Mouse (Mus musculus) intestine, embryonic 16.5 days (tissue): ENCODE data around the gene Klhl26. TPM values are rescaled to one million over a fixed set of nuclear protein-coding genes. Genes with fewer than 3 reads are reported as not detected.

Experiments used
- ATAC-seq: fragments of 200-750 bp; cut with Nextera tagmentation; 2 replicates; pipeline ENCODE4 v1.8.0; 2017; ENCODE audit warnings: moderate TSS enrichment, moderate library complexity
- H3K27ac ChIP-seq: fragments of 300-500 bp; sonication (generic); 2 replicates; pipeline ENCODE4 v1.5.1; 2014; ENCODE audit warnings: mild to moderate bottlenecking, low read length
- H3K27me3 ChIP-seq: fragments of 300-500 bp; sonication (generic); replicated peaks from 2 replicates; pipeline ENCODE4 v1.6.1; 2014; ENCODE audit warnings: low read length, control low read depth, mixed read lengths; ENCODE audit not compliant: control insufficient read depth, insufficient read depth
- H3K36me3 ChIP-seq: fragments of 300-500 bp; sonication (generic); 2 replicates; pipeline ENCODE4 v1.6.1; 2014; ENCODE audit warnings: low read length, control low read depth; ENCODE audit not compliant: control insufficient read depth, insufficient read depth
- H3K4me1 ChIP-seq: fragments of 300-500 bp; sonication (generic); 2 replicates; pipeline ENCODE4 v1.6.1; 2014; ENCODE audit warnings: low read length, control low read depth, mixed read lengths; ENCODE audit not compliant: control insufficient read depth, insufficient read depth
- H3K4me2 ChIP-seq: fragments of 300-500 bp; sonication (generic); 2 replicates; pipeline ENCODE4 v1.6.1; 2014; ENCODE audit warnings: low read depth, low read length, control low read depth
- H3K4me3 ChIP-seq: fragments of 300-500 bp; sonication (generic); 2 replicates; pipeline ENCODE4 v1.5.1; 2014; ENCODE audit warnings: mild to moderate bottlenecking, low read length
- H3K9ac ChIP-seq: fragments of 300-500 bp; sonication (generic); 2 replicates; pipeline ENCODE4 v1.6.1; 2014; ENCODE audit warnings: low read depth, low read length
- H3K9me3 ChIP-seq: fragments of 300-500 bp; sonication (generic); 2 replicates; pipeline ENCODE4 v1.6.1; 2016; ENCODE audit warnings: low read length, control low read depth; ENCODE audit not compliant: control insufficient read depth
- WGBS: fragments of 180-500 bp; shearing (Covaris S2); extraction: QIAGEN DNeasy Blood & Tissue Kit; methylation state at CpG from one replicate; pipeline ENCODE4 v1.1.7; 2014; 5-methylcytosine and 5-hydroxymethylcytosine counted together
- polyA plus RNA-seq: library from polyadenylated mRNA; unstranded; fragments of >200 nt; fragmentation: Nextera tagmentation; extraction: Ambion mirVana; gene quantifications from 2 replicates; pipeline ENCODE4 v1.2.1, GENCODE M21; 2015

Gene Klhl26
- polyA plus RNA-seq, 1 experiment from 2014 or later, result 21.5 TPM

GRCm38 (mm10) chr8:70466771-70467170, 10.0 kb downstream of the Klhl26 start:
- Histone ChIP-seq H3K9ac (no peak overlapping the region), H3K27me3 (no peaks in the 10 kb centered on the region), H3K4me1 (peaks cover 31% of the 10 kb centered on the region), H3K27ac (no peak overlapping the region), H3K4me3 (no peak overlapping the region), H3K9me3 (no peaks in the 10 kb centered on the region), H3K36me3 (peaks cover 4% of the 10 kb centered on the region), H3K4me2 (no peak overlapping the region)
- no peak for ATAC-seq
- WGBS, result 64% methylated on average over 11 of the region's 11 CpGs

DNA sequence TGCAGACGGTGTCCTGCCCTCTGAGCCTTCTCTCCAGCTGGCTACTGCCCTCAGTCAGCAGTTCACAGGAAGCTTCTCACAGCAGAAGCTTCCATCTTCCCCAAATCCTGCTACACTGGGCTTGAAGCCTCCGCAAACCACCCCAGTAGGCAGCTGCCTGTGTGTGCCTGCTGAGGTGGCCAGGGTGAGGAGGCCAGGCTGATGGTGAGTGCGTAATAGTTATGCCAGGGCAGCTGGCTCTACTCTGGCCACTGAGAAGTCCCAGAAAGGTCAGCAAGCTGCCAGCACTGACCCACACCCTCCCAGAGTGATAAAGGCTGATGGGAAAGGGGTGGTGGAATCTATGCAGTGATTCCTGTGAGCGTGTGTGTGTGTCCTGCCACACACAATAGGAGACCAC, 10.5 kb downstream of the Klhl26 start:
- H3K4me1 ChIP-seq, result peaks cover 31% of the 10 kb centered on the region
- H3K4me2 ChIP-seq, result no peak overlapping the region
- 87% methylated on average over 4 of the region's 4 CpGs for WGBS
- no peaks in the 10 kb centered on the region for H3K9me3 ChIP-seq
- no peak for ATAC-seq
- H3K36me3 ChIP-seq, result peaks cover 4% of the 10 kb centered on the region
- no peak overlapping the region for H3K9ac ChIP-seq
- H3K27me3 ChIP-seq, result no peaks in the 10 kb centered on the region
- H3K4me3 ChIP-seq, result no peak overlapping the region
- no peak overlapping the region for H3K27ac ChIP-seq

GRCm38 (mm10) chr8:70465701-70466100, 11.1 kb downstream of the Klhl26 start:
- no peak for ATAC-seq
- H3K9ac ChIP-seq, result no peak overlapping the region
- no peaks in the 10 kb centered on the region for H3K27me3 ChIP-seq
- H3K27ac ChIP-seq, result no peak overlapping the region
- peaks cover 31% of the 10 kb centered on the region for H3K4me1 ChIP-seq
- H3K9me3 ChIP-seq, result no peaks in the 10 kb centered on the region
- H3K4me2 ChIP-seq, result no peak overlapping the region
- WGBS, result 93% methylated on average over 4 of the region's 4 CpGs
- H3K36me3 ChIP-seq, result peaks cover 4% of the 10 kb centered on the region
- H3K4me3 ChIP-seq, result no peak overlapping the region

DNA sequence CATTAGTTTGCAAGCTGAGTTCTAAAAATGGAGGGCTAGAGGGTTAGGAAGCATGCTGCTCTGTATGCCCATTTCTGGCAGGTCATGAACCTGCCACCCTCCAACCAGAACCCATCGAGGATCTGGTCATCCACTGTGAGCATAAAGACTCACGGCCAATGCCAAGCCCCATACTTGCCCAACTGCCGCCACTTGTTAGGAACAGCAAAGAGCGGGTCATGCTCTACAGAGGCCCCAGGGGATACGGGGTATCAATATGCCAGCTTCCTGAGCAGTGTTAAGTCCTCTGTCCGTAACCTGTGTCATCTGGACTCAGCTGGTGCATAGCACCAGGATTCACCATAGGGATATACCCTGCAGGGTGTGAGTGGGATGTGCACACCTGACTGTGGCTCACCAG, 12.6 kb downstream of the Klhl26 start:
- Histone ChIP-seq H3K9me3 (no peaks in the 10 kb centered on the region), H3K4me3 (no peak overlapping the region), H3K9ac (no peak overlapping the region), H3K4me2 (no peak overlapping the region), H3K27me3 (no peaks in the 10 kb centered on the region), H3K36me3 (peaks cover 4% of the 10 kb centered on the region), H3K4me1 (peaks cover 20% of the 10 kb centered on the region), H3K27ac (no peak overlapping the region)
- 93% methylated on average over 6 of the region's 6 CpGs for WGBS
- ATAC-seq, result no peak

DNA sequence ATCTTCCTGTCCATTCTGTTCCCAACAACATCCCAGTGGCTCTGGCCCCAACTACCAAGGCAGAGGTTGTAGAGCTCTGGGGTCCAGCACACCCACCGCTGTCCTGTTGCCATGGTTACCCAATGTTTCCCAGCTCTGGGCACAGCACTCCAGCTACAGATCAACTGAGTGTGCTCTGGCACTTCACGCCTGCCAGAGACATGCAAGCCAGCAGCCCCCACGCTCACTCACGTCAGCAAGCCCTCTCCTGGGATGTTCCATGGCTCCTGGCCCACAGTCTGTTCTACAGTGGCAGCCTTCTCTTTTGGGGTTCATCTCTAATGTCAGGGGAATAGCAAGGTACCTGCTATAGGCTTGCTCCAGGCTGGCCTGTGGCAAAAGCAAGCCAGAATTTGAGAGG, 13.5 kb downstream of the Klhl26 start:
- no peak overlapping the region for H3K4me2 ChIP-seq
- no peak overlapping the region for H3K9ac ChIP-seq
- no peak overlapping the region for H3K4me3 ChIP-seq
- H3K27ac ChIP-seq, result no peak overlapping the region
- H3K27me3 ChIP-seq, result no peaks in the 10 kb centered on the region
- 84% methylated on average over 4 of the region's 4 CpGs for WGBS
- no peaks in the 10 kb centered on the region for H3K9me3 ChIP-seq
- H3K36me3 ChIP-seq, result peaks cover 4% of the 10 kb centered on the region
- H3K4me1 ChIP-seq, result peaks cover 20% of the 10 kb centered on the region
- no peak for ATAC-seq

- peaks cover 12% of the 10 kb centered on the region for H3K4me1 ChIP-seq
- H3K27ac ChIP-seq, result no peak overlapping the region
- no peaks in the 10 kb centered on the region for H3K9me3 ChIP-seq
- H3K36me3 ChIP-seq, result peaks cover 4% of the 10 kb centered on the region
- no peak overlapping the region for H3K4me3 ChIP-seq
- H3K4me2 ChIP-seq, result no peak overlapping the region
- no peak overlapping the region for H3K9ac ChIP-seq
- no peak for ATAC-seq
- WGBS, result 85% methylated on average over 8 of the region's 8 CpGs
- no peaks in the 10 kb centered on the region for H3K27me3 ChIP-seq
Observed at GRCm38 (mm10) chr8:70462516-70462813, 14.3 kb downstream of the Klhl26 start.

DNA sequence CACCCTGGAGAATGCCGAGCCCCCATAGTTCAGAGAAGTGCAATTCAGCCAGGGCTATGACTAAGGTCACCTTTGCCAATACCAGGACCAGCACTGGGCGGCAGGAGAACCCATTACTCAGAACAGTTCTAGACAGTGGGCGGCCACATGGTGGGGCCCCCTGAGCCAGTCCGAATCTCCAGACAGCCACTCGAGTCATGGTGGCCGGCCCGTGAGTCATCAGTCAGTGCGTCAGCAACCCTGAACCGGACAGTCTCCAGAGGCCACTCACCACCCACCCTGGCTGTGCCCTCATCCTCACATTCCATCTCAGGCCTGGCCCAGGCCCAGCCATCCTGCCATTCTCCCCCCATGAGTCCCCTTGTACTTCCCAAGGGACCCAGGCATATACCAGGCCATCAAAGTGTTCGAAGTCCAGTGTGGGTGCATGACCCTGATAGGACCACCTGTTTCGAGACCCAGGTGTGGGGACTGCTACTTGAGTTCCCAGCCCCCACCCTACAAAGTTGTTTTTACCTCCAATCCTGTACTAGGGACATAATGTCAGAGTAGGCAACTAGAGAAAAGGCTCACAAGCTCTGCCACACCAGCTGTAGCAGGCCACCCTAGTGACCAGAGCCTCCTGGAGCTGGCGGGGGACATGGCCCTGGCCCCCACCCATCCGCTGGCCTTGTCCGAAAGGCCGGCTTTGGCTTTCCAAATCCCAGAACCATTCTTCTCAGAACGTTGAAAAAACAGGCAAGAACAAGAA, 14.8 kb downstream of the Klhl26 start:
- no peak overlapping the region for H3K27ac ChIP-seq
- ATAC-seq, result no peak
- H3K4me1 ChIP-seq, result peaks cover 7% of the 10 kb centered on the region
- no peak overlapping the region for H3K4me3 ChIP-seq
- peaks cover 4% of the 10 kb centered on the region for H3K36me3 ChIP-seq
- no peaks in the 10 kb centered on the region for H3K27me3 ChIP-seq
- 84% methylated on average over 16 of the region's 16 CpGs for WGBS
- no peak overlapping the region for H3K4me2 ChIP-seq
- H3K9ac ChIP-seq, result no peak overlapping the region
- H3K9me3 ChIP-seq, result no peaks in the 10 kb centered on the region

GRCm38 (mm10) chr8:70460606-70461005, 16.2 kb downstream of the Klhl26 start:
- WGBS, result 68% methylated on average over 9 of the region's 9 CpGs
- Histone ChIP-seq H3K27me3 (no peaks in the 10 kb centered on the region), H3K9me3 (no peaks in the 10 kb centered on the region), H3K9ac (no peak overlapping the region), H3K36me3 (no peaks in the 10 kb centered on the region; the same call in 1 of the 2 replicates), H3K4me2 (no peak overlapping the region), H3K27ac (no peak overlapping the region), H3K4me3 (no peak overlapping the region), H3K4me1 (0 out of 2 replicates have a peak, but pooled peaks cover 2% of the 10 kb centered on the region)
- no peak for ATAC-seq

- 93% methylated on average over 5 of the region's 5 CpGs for WGBS
- Histone ChIP-seq H3K4me3 (no peak overlapping the region), H3K27ac (no peak overlapping the region), H3K9me3 (no peaks in the 10 kb centered on the region), H3K4me2 (no peak overlapping the region), H3K36me3 (no peaks in the 10 kb centered on the region; the same call in 1 of the 2 replicates), H3K4me1 (0 out of 2 replicates have a peak, but pooled peaks cover 2% of the 10 kb centered on the region), H3K27me3 (no peaks in the 10 kb centered on the region), H3K9ac (no peak overlapping the region)
- no peak for ATAC-seq
Observed at GRCm38 (mm10) chr8:70460199-70460598, 16.6 kb downstream of the Klhl26 start.

DNA sequence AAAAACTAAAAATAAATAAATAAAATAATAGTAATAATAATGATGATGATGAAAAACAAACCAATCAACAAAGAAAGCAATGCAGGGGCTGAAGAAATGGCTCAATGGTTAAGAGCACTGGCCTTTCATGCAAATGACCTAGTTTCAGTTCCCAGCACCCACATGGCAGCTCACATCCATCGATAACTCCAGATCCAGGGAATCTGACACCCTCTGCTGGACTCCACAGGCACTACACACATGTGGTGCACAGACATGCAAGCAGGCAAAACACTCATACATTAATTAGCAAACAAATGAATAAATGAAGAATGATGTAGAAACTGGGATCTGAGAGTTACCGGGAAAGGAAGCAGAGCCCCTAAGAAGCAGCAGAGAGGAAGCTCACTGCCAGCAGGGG, 17.1 kb downstream of the Klhl26 start:
- 0 out of 2 replicates have a peak, but pooled peaks cover 2% of the 10 kb centered on the region for H3K4me1 ChIP-seq
- no peaks in the 10 kb centered on the region; the same call in 1 of the 2 replicates for H3K36me3 ChIP-seq
- no peaks in the 10 kb centered on the region for H3K27me3 ChIP-seq
- no peak overlapping the region for H3K9ac ChIP-seq
- 95% methylated on average over 2 of the region's 2 CpGs for WGBS
- H3K4me3 ChIP-seq, result no peak overlapping the region
- no peak overlapping the region for H3K4me2 ChIP-seq
- ATAC-seq, result no peak
- H3K27ac ChIP-seq, result no peak overlapping the region
- no peaks in the 10 kb centered on the region for H3K9me3 ChIP-seq
